Mouse (Mus musculus): ENCODE measurements around the gene Gm45785. TPM values are rescaled to one million over a fixed set of nuclear protein-coding genes. Genes with fewer than 3 reads are reported as not detected.

The Gm45785 gene
- polyA plus RNA-seq, 1 experiment from 2014 or later = not detected

- no peak for ATAC-seq (ENCODE audit: low FRiP score)
- no peak for DNase-seq (ENCODE audit: low spot score)
- WGBS = 70% methylated on average over 7 of the region's 7 CpGs
- Histone ChIP-seq H3K4me2 (replicated peaks; ENCODE audit: low read depth, low read length) (no peak overlapping the region), H3K4me3 (ENCODE audit: low read depth, low read length) (no peak overlapping the region), H3K27me3 (ENCODE audit: control insufficient read depth, insufficient read depth, low read length) (no peaks in the 10 kb centered on the region; the same call in 1 of the 2 replicates), H3K9ac (ENCODE audit: low read depth, low read length) (no peak overlapping the region), H3K27ac (ENCODE audit: low read depth, low read length) (no peak overlapping the region), H3K4me1 (replicated peaks; ENCODE audit: control insufficient read depth, insufficient read depth, low read length) (no peaks in the 10 kb centered on the region), H3K9me3 (ENCODE audit: control insufficient read depth, low read length) (no peaks in the 10 kb centered on the region), H3K36me3 (ENCODE audit: control insufficient read depth, insufficient read depth, low read length) (no peaks in the 10 kb centered on the region)
Observed at GRCm38 (mm10) chr7:140843806-140844205, 12.3 kb downstream of the Gm45785 start.

GRCm38 (mm10) chr7:140840750-140841735 lies 15.1 kb downstream of the Gm45785 start:
- 39% methylated on average over 19 of the region's 19 CpGs for WGBS
- H3K4me1 ChIP-seq (replicated peaks; ENCODE audit: control insufficient read depth, insufficient read depth, low read length) = no peaks in the 10 kb centered on the region
- no peak overlapping the region for H3K4me2 ChIP-seq (replicated peaks; ENCODE audit: low read depth, low read length)
- ATAC-seq (ENCODE audit: low FRiP score) (no peak), DNase-seq (ENCODE audit: low spot score) (no peak)
- no peaks in the 10 kb centered on the region; the same call in 1 of the 2 replicates for H3K27me3 ChIP-seq (ENCODE audit: control insufficient read depth, insufficient read depth, low read length)
- no peak overlapping the region for H3K4me3 ChIP-seq (ENCODE audit: low read depth, low read length)
- no peaks in the 10 kb centered on the region for H3K36me3 ChIP-seq (ENCODE audit: control insufficient read depth, insufficient read depth, low read length)
- H3K9ac ChIP-seq (ENCODE audit: low read depth, low read length) = no peak overlapping the region
- no peak overlapping the region for H3K27ac ChIP-seq (ENCODE audit: low read depth, low read length)
- no peaks in the 10 kb centered on the region for H3K9me3 ChIP-seq (ENCODE audit: control insufficient read depth, low read length)

DNA sequence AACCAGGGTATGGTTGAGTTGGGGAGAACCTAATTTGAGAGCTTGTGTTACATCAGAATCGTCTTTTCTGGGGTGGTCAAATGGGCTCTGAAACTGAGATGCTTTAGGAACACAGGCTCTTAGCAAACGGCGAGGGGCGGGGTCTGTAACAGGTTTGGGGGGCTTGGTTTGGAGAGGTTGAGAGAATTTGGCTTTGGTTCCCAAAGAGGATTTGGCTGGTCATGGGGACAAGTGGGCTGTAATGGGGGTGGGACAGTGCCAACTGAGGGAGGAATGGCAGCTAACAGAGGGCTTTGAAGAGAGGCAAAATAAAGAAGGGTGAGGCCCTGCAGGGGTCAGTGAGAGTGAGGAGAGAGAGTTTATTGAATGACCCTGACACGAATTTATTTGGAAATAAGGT lies 16.6 kb downstream of the Gm45785 start:
- Histone ChIP-seq H3K27me3 (ENCODE audit: control insufficient read depth, insufficient read depth, low read length) (no peaks in the 10 kb centered on the region; the same call in 1 of the 2 replicates), H3K4me2 (replicated peaks; ENCODE audit: low read depth, low read length) (no peak overlapping the region), H3K27ac (ENCODE audit: low read depth, low read length) (no peak overlapping the region), H3K4me1 (replicated peaks; ENCODE audit: control insufficient read depth, insufficient read depth, low read length) (no peaks in the 10 kb centered on the region), H3K36me3 (ENCODE audit: control insufficient read depth, insufficient read depth, low read length) (no peaks in the 10 kb centered on the region), H3K9me3 (ENCODE audit: control insufficient read depth, low read length) (no peaks in the 10 kb centered on the region), H3K9ac (ENCODE audit: low read depth, low read length) (no peak overlapping the region), H3K4me3 (ENCODE audit: low read depth, low read length) (no peak overlapping the region)
- no peak for DNase-seq (ENCODE audit: low spot score)
- 70% methylated on average over 5 of the region's 5 CpGs for WGBS
- no peak for ATAC-seq (ENCODE audit: low FRiP score)

DNA sequence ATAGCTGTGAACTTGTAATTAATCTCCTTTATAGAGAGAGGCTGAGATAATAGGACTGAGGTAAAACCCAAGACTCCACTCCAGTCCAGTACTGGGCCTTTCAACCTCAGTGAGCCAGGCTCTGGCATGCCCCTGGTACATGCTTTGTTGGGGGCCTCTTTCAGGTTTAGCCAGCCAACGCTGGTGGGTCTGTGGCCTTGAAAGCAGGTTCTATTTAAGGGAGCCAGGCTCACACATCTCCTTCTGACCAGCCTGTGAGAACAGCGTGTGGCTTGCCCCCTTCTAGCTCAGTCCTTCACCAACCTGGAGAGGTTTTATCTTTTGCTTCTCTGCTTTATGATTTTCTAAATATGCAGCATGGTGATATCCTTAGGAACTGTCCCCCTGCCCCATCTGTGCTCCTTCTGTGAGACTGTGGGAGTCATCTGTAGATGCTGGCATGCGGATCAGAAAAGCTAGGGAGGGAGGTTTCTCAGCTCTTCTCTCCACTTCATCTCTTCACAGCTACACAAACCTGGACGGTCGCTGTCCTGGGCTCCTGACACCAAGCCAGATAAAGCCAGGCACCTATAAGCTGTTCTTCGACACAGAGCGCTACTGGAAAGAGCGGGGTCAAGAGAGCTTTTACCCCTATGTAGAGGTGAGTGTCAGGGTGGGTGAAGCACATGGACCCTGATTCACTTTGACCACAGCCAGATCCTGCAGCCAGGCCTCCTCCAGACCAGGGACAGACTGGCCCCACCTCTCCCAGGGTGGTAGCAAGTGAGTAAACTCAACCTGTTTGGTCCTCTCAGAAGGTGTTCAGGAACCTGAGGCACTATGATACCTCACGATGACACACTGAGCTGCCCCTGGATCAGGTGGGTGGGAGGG lies 19.7 kb downstream of the Gm45785 start:
- Histone ChIP-seq H3K4me1 (replicated peaks; ENCODE audit: control insufficient read depth, insufficient read depth, low read length) (no peaks in the 10 kb centered on the region), H3K9me3 (ENCODE audit: control insufficient read depth, low read length) (no peaks in the 10 kb centered on the region), H3K27ac (ENCODE audit: low read depth, low read length) (no peak overlapping the region), H3K36me3 (ENCODE audit: control insufficient read depth, insufficient read depth, low read length) (no peaks in the 10 kb centered on the region), H3K4me3 (ENCODE audit: low read depth, low read length) (no peak overlapping the region), H3K4me2 (replicated peaks; ENCODE audit: low read depth, low read length) (no peak overlapping the region), H3K27me3 (ENCODE audit: control insufficient read depth, insufficient read depth, low read length) (no peaks in the 10 kb centered on the region), H3K9ac (ENCODE audit: low read depth, low read length) (no peak overlapping the region)
- ATAC-seq (ENCODE audit: low FRiP score) (no peak), DNase-seq (ENCODE audit: low spot score) (no peak)
- 85% methylated on average over 9 of the region's 9 CpGs for WGBS

- H3K27me3 ChIP-seq (ENCODE audit: control insufficient read depth, insufficient read depth, low read length) = no peaks in the 10 kb centered on the region
- ATAC-seq (ENCODE audit: low FRiP score) (no peak), DNase-seq (ENCODE audit: low spot score) (no peak)
- no peaks in the 10 kb centered on the region for H3K9me3 ChIP-seq (ENCODE audit: control insufficient read depth, low read length)
- H3K4me3 ChIP-seq (ENCODE audit: low read depth, low read length) = no peak overlapping the region
- WGBS = 88% methylated on average over 2 of the region's 2 CpGs
- no peak overlapping the region for H3K9ac ChIP-seq (ENCODE audit: low read depth, low read length)
- H3K36me3 ChIP-seq (ENCODE audit: control insufficient read depth, insufficient read depth, low read length) = no peaks in the 10 kb centered on the region
- no peak overlapping the region for H3K27ac ChIP-seq (ENCODE audit: low read depth, low read length)
- H3K4me2 ChIP-seq (replicated peaks; ENCODE audit: low read depth, low read length) = no peak overlapping the region
- H3K4me1 ChIP-seq (replicated peaks; ENCODE audit: control insufficient read depth, insufficient read depth, low read length) = no peaks in the 10 kb centered on the region
Observed at GRCm38 (mm10) chr7:140835758-140836087, 20.4 kb downstream of the Gm45785 start.

GRCm38 (mm10) chr7:140834968-140835757 lies 21.0 kb downstream of the Gm45785 start, which contains the start of gene Urah:
Gene Urah, plus strand, starts transcription at chr7:140835018.
- DNase-seq (ENCODE audit: low spot score) = no peak
- WGBS = 42% methylated on average over 20 of the region's 20 CpGs
- no peaks in the 10 kb centered on the region for H3K36me3 ChIP-seq (ENCODE audit: control insufficient read depth, insufficient read depth, low read length)

DNA sequence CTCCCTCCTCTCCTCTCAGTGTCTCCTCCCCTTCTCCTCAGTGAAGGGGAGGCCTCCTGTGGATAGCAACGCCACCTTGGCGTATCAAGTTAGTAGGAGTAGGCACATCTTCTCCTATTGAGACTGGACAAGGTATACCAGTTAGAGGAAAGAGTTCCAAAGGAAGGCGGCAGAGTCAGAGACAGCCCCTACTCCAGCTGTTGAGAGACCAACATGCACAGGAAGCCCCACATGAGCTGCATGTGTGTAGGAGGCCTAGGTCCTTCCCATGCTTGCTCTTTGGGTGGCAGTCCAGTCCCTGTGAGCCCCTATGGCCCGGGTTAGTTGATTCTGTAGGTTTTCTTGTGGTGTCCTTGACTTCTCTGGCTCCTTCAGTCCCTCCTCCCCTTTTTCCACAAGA lies 22.8 kb downstream of the Gm45785 start:
- no peaks in the 10 kb centered on the region for H3K27me3 ChIP-seq (ENCODE audit: control insufficient read depth, insufficient read depth, low read length)
- ATAC-seq (ENCODE audit: low FRiP score) = no peak
- no peak overlapping the region for H3K4me2 ChIP-seq (replicated peaks; ENCODE audit: low read depth, low read length)
- H3K36me3 ChIP-seq (ENCODE audit: control insufficient read depth, insufficient read depth, low read length) = no peaks in the 10 kb centered on the region
- H3K4me1 ChIP-seq (replicated peaks; ENCODE audit: control insufficient read depth, insufficient read depth, low read length) = no peaks in the 10 kb centered on the region
- 77% methylated on average over 4 of the region's 4 CpGs for WGBS
- no peak overlapping the region for H3K4me3 ChIP-seq (ENCODE audit: low read depth, low read length)
- H3K9me3 ChIP-seq (ENCODE audit: control insufficient read depth, low read length) = no peaks in the 10 kb centered on the region
- H3K9ac ChIP-seq (ENCODE audit: low read depth, low read length) = no peak overlapping the region
- no peak overlapping the region for H3K27ac ChIP-seq (ENCODE audit: low read depth, low read length)
- no peak for DNase-seq (ENCODE audit: low spot score)

More at GRCm38 (mm10) chr7:140834968-140835757, 21.0 kb downstream of the Gm45785 start, which contains the start of gene Urah:
- no peaks in the 10 kb centered on the region for H3K9me3 ChIP-seq (ENCODE audit: control insufficient read depth, low read length)
- no peak for ATAC-seq (ENCODE audit: low FRiP score)
- no peak within 1 kb of the TSS for H3K9ac ChIP-seq (ENCODE audit: low read depth, low read length)
- H3K27me3 ChIP-seq (ENCODE audit: control insufficient read depth, insufficient read depth, low read length) = no peaks in the 10 kb centered on the region
- H3K4me3 ChIP-seq (ENCODE audit: low read depth, low read length) = no peak within 1 kb of the TSS
- H3K4me1 ChIP-seq (replicated peaks; ENCODE audit: control insufficient read depth, insufficient read depth, low read length) = no peaks in the 10 kb centered on the region
- H3K4me2 ChIP-seq (replicated peaks; ENCODE audit: low read depth, low read length) = no peak within 1 kb of the TSS
- H3K27ac ChIP-seq (ENCODE audit: low read depth, low read length) = no peak within 1 kb of the TSS

DNA sequence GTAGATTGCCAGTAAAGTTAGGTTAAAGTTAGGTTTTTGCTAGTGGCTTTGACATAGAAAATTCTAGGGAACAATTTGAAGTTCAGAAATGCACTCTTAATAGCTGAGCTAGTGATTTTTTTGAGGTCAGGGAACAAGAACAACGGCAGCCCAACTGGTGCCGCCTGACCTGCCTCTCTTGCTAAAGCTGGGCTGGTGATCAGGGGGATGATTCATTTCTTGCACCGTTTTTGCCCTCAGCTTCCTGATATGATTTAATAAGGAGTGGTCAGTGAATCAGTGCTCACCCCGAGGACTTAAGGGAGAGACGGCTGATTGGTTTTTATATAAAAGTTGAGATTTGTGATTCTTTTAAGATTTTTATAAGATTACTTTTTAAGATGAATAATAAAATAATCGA lies 24.7 kb downstream of the Gm45785 start:
- 71% methylated on average over 6 of the region's 6 CpGs for WGBS
- no peaks in the 10 kb centered on the region for H3K9me3 ChIP-seq (ENCODE audit: control insufficient read depth, low read length)
- DNase-seq (ENCODE audit: low spot score) = no peak

More for the DNA sequence above, 24.7 kb downstream of the Gm45785 start:
- Histone ChIP-seq H3K27ac (ENCODE audit: low read depth, low read length) (no peak overlapping the region), H3K4me2 (replicated peaks; ENCODE audit: low read depth, low read length) (no peak overlapping the region), H3K36me3 (ENCODE audit: control insufficient read depth, insufficient read depth, low read length) (no peaks in the 10 kb centered on the region), H3K4me3 (ENCODE audit: low read depth, low read length) (no peak overlapping the region), H3K9ac (ENCODE audit: low read depth, low read length) (no peak overlapping the region), H3K27me3 (ENCODE audit: control insufficient read depth, insufficient read depth, low read length) (no peaks in the 10 kb centered on the region), H3K4me1 (replicated peaks; ENCODE audit: control insufficient read depth, insufficient read depth, low read length) (no peaks in the 10 kb centered on the region)
- no peak for ATAC-seq (ENCODE audit: low FRiP score)
